Mouse (Mus musculus): Measurements from ENCODE around the gene Olfr1261. TPM values are rescaled to one million over a fixed set of nuclear protein-coding genes. Genes with fewer than 3 reads are reported as not detected.

Gene Olfr1261
- polyA plus RNA-seq (2015; fragmentation: Nextera tagmentation; extraction: Ambion mirVana): not detected in 2 replicates

DNA sequence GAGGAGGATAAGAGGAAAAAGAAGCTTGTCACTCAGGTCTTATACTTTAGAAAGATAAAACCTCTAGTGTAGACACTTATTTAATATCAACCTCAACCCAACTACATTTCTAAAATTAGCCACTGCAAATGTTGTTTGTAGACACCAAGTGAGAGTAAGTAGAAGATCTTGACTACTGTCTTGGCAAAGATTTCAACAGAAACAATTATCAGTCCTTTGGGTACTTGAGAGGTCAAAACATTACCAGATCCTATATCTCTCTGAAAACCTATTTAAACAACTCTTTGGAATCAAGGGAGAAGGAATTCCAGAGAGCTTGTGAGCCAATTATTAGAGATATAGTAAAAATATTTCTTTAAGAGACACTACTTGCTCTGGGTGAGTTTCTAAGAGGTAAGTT is at the start of gene Olfr1261:
Gene Olfr1261, plus strand, starts transcription at position 301 of the 400 bp plus-strand sequence.
- Histone ChIP-seq H3K27me3 (ENCODE audit: control insufficient read depth, insufficient read depth, low read depth, low read length) (no peaks in the 10 kb centered on the region), H3K27ac (ENCODE audit: low read length) (no peak within 1 kb of the TSS), H3K4me2 (ENCODE audit: low read depth, low read length) (no peak within 1 kb of the TSS), H3K4me1 (replicated peaks; ENCODE audit: control insufficient read depth, insufficient read depth, low read length) (no peaks in the 10 kb centered on the region), H3K9ac (ENCODE audit: low read length) (no peak within 1 kb of the TSS), H3K9me3 (ENCODE audit: control insufficient read depth, low read length) (no peaks in the 10 kb centered on the region), H3K36me3 (ENCODE audit: control insufficient read depth, insufficient read depth, low read length) (no peaks in the 10 kb centered on the region), H3K4me3 (ENCODE audit: low read length) (no peak within 1 kb of the TSS)
- ATAC-seq (ENCODE audit: low read depth): no peak

- 74% methylated on average over 5 of the region's 5 CpGs for WGBS
Observed at GRCm38 (mm10) chr2:89948564-89948963, 42.5 kb upstream of the Olfr1261 start, which contains the start of gene Olfr1259. Gene Olfr1259 (minus strand): TSS chr2:89948664.

GRCm38 (mm10) chr2:89974184-89974583 is 16.8 kb upstream of the Olfr1261 start, which contains the start of gene Olfr1260:
Gene Olfr1260 (plus strand): TSS chr2:89974340.
- no peaks in the 10 kb centered on the region for H3K4me1 ChIP-seq (replicated peaks; ENCODE audit: control insufficient read depth, insufficient read depth, low read length)
- ATAC-seq (ENCODE audit: low read depth): no peak
- H3K27ac ChIP-seq (ENCODE audit: low read length): no peak within 1 kb of the TSS
- WGBS: 41% methylated on average over 2 of the region's 2 CpGs
- H3K9me3 ChIP-seq (ENCODE audit: control insufficient read depth, low read length): no peaks in the 10 kb centered on the region
- H3K9ac ChIP-seq (ENCODE audit: low read length): no peak within 1 kb of the TSS
- no peaks in the 10 kb centered on the region for H3K36me3 ChIP-seq (ENCODE audit: control insufficient read depth, insufficient read depth, low read length)
- H3K27me3 ChIP-seq (ENCODE audit: control insufficient read depth, insufficient read depth, low read depth, low read length): no peaks in the 10 kb centered on the region
- H3K4me3 ChIP-seq (ENCODE audit: low read length): no peak within 1 kb of the TSS
- no peak within 1 kb of the TSS for H3K4me2 ChIP-seq (ENCODE audit: low read depth, low read length)

More at GRCm38 (mm10) chr2:89948564-89948963, 42.5 kb upstream of the Olfr1261 start, which contains the start of gene Olfr1259:
- H3K9ac ChIP-seq (ENCODE audit: low read length): no peak within 1 kb of the TSS
- H3K4me1 ChIP-seq (replicated peaks; ENCODE audit: control insufficient read depth, insufficient read depth, low read length): no peaks in the 10 kb centered on the region
- H3K4me3 ChIP-seq (ENCODE audit: low read length): no peak within 1 kb of the TSS
- H3K36me3 ChIP-seq (ENCODE audit: control insufficient read depth, insufficient read depth, low read length): no peaks in the 10 kb centered on the region
- H3K27me3 ChIP-seq (ENCODE audit: control insufficient read depth, insufficient read depth, low read depth, low read length): no peaks in the 10 kb centered on the region
- ATAC-seq (ENCODE audit: low read depth): no peak
- no peak within 1 kb of the TSS for H3K4me2 ChIP-seq (ENCODE audit: low read depth, low read length)
- no peaks in the 10 kb centered on the region for H3K9me3 ChIP-seq (ENCODE audit: control insufficient read depth, low read length)
- no peak within 1 kb of the TSS for H3K27ac ChIP-seq (ENCODE audit: low read length)

GRCm38 (mm10) chr2:89977709-89978108 is 13.3 kb upstream of the Olfr1261 start:
- Histone ChIP-seq H3K9me3 (ENCODE audit: control insufficient read depth, low read length) (no peaks in the 10 kb centered on the region), H3K4me1 (replicated peaks; ENCODE audit: control insufficient read depth, insufficient read depth, low read length) (no peaks in the 10 kb centered on the region), H3K9ac (ENCODE audit: low read length) (no peak overlapping the region), H3K27me3 (ENCODE audit: control insufficient read depth, insufficient read depth, low read depth, low read length) (no peaks in the 10 kb centered on the region), H3K27ac (ENCODE audit: low read length) (no peak overlapping the region), H3K4me2 (ENCODE audit: low read depth, low read length) (no peak overlapping the region), H3K4me3 (ENCODE audit: low read length) (no peak overlapping the region), H3K36me3 (ENCODE audit: control insufficient read depth, insufficient read depth, low read length) (no peaks in the 10 kb centered on the region)
- no peak for ATAC-seq (ENCODE audit: low read depth)
- 63% methylated on average over 2 of the region's 2 CpGs for WGBS

GRCm38 (mm10) chr2:89999845-90000244 is 8.8 kb downstream of the Olfr1261 start, which contains the start of gene Olfr1262:
Gene Olfr1262 (plus strand): TSS chr2:90000145.
- Histone ChIP-seq H3K27me3 (ENCODE audit: control insufficient read depth, insufficient read depth, low read depth, low read length) (no peaks in the 10 kb centered on the region), H3K36me3 (ENCODE audit: control insufficient read depth, insufficient read depth, low read length) (no peaks in the 10 kb centered on the region), H3K27ac (ENCODE audit: low read length) (no peak within 1 kb of the TSS), H3K9ac (ENCODE audit: low read length) (no peak within 1 kb of the TSS), H3K4me2 (ENCODE audit: low read depth, low read length) (no peak within 1 kb of the TSS), H3K4me1 (replicated peaks; ENCODE audit: control insufficient read depth, insufficient read depth, low read length) (no peaks in the 10 kb centered on the region), H3K9me3 (ENCODE audit: control insufficient read depth, low read length) (no peaks in the 10 kb centered on the region), H3K4me3 (ENCODE audit: low read length) (no peak within 1 kb of the TSS)
- no peak for ATAC-seq (ENCODE audit: low read depth)

- no peak for ATAC-seq (ENCODE audit: low read depth)
- 81% methylated on average over 2 of the region's 2 CpGs for WGBS
Observed at GRCm38 (mm10) chr2:90011831-90012230, 20.8 kb downstream of the Olfr1261 start, which contains the start of gene Olfr1263. Gene Olfr1263 (plus strand): TSS chr2:90012131.

DNA sequence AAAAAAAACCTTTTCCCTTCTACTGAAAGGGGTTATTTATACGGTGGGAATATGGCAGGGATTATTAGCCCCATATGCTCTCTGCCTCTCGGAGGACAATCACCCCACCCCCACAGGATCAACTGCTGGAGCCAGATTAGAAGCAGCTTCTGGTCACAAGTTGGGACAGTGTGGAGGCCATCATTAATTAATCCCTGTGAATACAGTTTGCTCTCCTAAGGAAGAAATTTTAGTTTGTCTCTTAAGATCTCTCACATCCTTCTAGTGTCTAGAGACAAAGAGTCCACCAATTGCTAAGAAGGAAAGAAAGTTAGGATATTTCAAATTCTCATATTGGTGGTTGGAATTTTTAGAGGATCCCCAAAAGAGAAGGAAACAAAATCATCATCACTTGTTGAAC is 34.5 kb downstream of the Olfr1261 start, which contains the start of gene Olfr1264:
Gene Olfr1264, minus strand, starts transcription at position 101 of the 400 bp plus-strand sequence.
- no peak within 1 kb of the TSS for H3K9ac ChIP-seq (ENCODE audit: low read length)
- H3K4me1 ChIP-seq (replicated peaks; ENCODE audit: control insufficient read depth, insufficient read depth, low read length): no peaks in the 10 kb centered on the region
- no peak for ATAC-seq (ENCODE audit: low read depth)
- no peak within 1 kb of the TSS for H3K4me3 ChIP-seq (ENCODE audit: low read length)
- no peaks in the 10 kb centered on the region for H3K9me3 ChIP-seq (ENCODE audit: control insufficient read depth, low read length)
- H3K4me2 ChIP-seq (ENCODE audit: low read depth, low read length): no peak within 1 kb of the TSS
- 64% methylated on average over 2 of the region's 2 CpGs for WGBS
- H3K27ac ChIP-seq (ENCODE audit: low read length): no peak within 1 kb of the TSS
- no peaks in the 10 kb centered on the region for H3K36me3 ChIP-seq (ENCODE audit: control insufficient read depth, insufficient read depth, low read length)
- H3K27me3 ChIP-seq (ENCODE audit: control insufficient read depth, insufficient read depth, low read depth, low read length): no peaks in the 10 kb centered on the region

More at GRCm38 (mm10) chr2:90011831-90012230, 20.8 kb downstream of the Olfr1261 start, which contains the start of gene Olfr1263:
- no peaks in the 10 kb centered on the region for H3K4me1 ChIP-seq (replicated peaks; ENCODE audit: control insufficient read depth, insufficient read depth, low read length)
- H3K27me3 ChIP-seq (ENCODE audit: control insufficient read depth, insufficient read depth, low read depth, low read length): no peaks in the 10 kb centered on the region
- no peaks in the 10 kb centered on the region for H3K36me3 ChIP-seq (ENCODE audit: control insufficient read depth, insufficient read depth, low read length)
- H3K4me2 ChIP-seq (ENCODE audit: low read depth, low read length): no peak within 1 kb of the TSS
- H3K27ac ChIP-seq (ENCODE audit: low read length): no peak within 1 kb of the TSS
- H3K9ac ChIP-seq (ENCODE audit: low read length): no peak within 1 kb of the TSS
- H3K4me3 ChIP-seq (ENCODE audit: low read length): no peak within 1 kb of the TSS
- H3K9me3 ChIP-seq (ENCODE audit: control insufficient read depth, low read length): no peaks in the 10 kb centered on the region

- no peak within 1 kb of the TSS for H3K4me2 ChIP-seq (ENCODE audit: low read depth, low read length)
- no peaks in the 10 kb centered on the region for H3K27me3 ChIP-seq (ENCODE audit: control insufficient read depth, insufficient read depth, low read depth, low read length)
- no peak within 1 kb of the TSS for H3K4me3 ChIP-seq (ENCODE audit: low read length)
- H3K36me3 ChIP-seq (ENCODE audit: control insufficient read depth, insufficient read depth, low read length): no peaks in the 10 kb centered on the region
- H3K9ac ChIP-seq (ENCODE audit: low read length): no peak within 1 kb of the TSS
- no peaks in the 10 kb centered on the region for H3K4me1 ChIP-seq (replicated peaks; ENCODE audit: control insufficient read depth, insufficient read depth, low read length)
- no peak for ATAC-seq (ENCODE audit: low read depth)
- H3K27ac ChIP-seq (ENCODE audit: low read length): no peak within 1 kb of the TSS
- no peaks in the 10 kb centered on the region for H3K9me3 ChIP-seq (ENCODE audit: control insufficient read depth, low read length)
Observed at GRCm38 (mm10) chr2:90035037-90035436, 44.0 kb downstream of the Olfr1261 start, which contains the start of gene Olfr1265. Gene Olfr1265 (plus strand): TSS chr2:90035337.

Data from lung, embryonic 16.5 days (tissue).